Mouse (Mus musculus) heart, adult 2 months (tissue): ENCODE measurements at regions not wholly inside any gene's neighbourhood (a gene's known extent, or its start where the extent isn't known, plus 50 kb on each side); places are given as distances from the start of the nearest gene placed in this dataset.

Source experiments
- DNase-seq, 2 experiments: peaks; one replicate each; pipeline ENCODE4 v3.0.0; 2021
- H3K27ac ChIP-seq: fragments of 200-600 bp; 2 replicates; pipeline ENCODE4 v1.8.1; 2022
- H3K27me3 ChIP-seq: fragments of 200-500 bp; 2 replicates; pipeline ENCODE4 v1.6.1; 2012; ENCODE audit warnings: mild to moderate bottlenecking, low read length, inconsistent platforms, mixed read lengths; ENCODE audit not compliant: control insufficient read depth, insufficient read depth
- H3K36me3 ChIP-seq: fragments of 200-500 bp; 2 replicates; pipeline ENCODE4 v1.6.1; 2012; ENCODE audit warnings: low read length, inconsistent platforms; ENCODE audit not compliant: control insufficient read depth, insufficient read depth
- H3K4me1 ChIP-seq: fragments of 200-500 bp; 2 replicates; pipeline ENCODE4 v1.6.1; 2011; ENCODE audit warnings: low read length; ENCODE audit not compliant: control insufficient read depth, insufficient read depth
- H3K4me3 ChIP-seq: fragments of 200-600 bp; 2 replicates; pipeline ENCODE4 v1.8.1; 2022
- H3K79me2 ChIP-seq: fragments of 200-500 bp; replicated peaks from 2 replicates; pipeline ENCODE4 v1.6.1; 2012; ENCODE audit warnings: mild to moderate bottlenecking, inconsistent platforms, low read length, moderate library complexity, mixed read lengths; ENCODE audit not compliant: control insufficient read depth, insufficient read depth
- H3K9ac ChIP-seq: fragments of 200-500 bp; 2 replicates; pipeline ENCODE4 v1.6.1; 2012; ENCODE audit warnings: low read depth, mild to moderate bottlenecking, control low read depth, inconsistent platforms, low read length, mixed read lengths
- CTCF ChIP-seq: fragments of 200-600 bp; IDR thresholded peaks from 2 replicates; pipeline ENCODE4 v1.8.1; 2022; ENCODE audit warnings: antibody characterized with exemption, mild to moderate bottlenecking, moderate library complexity
- EP300 ChIP-seq: fragments of 200-500 bp; IDR thresholded peaks from 2 replicates; pipeline ENCODE4 v1.6.1; 2011; ENCODE audit warnings: low read depth, low read length, control low read depth; ENCODE audit not compliant: insufficient read depth
- POLR2A ChIP-seq: fragments of 200-500 bp; IDR thresholded peaks from 2 replicates; pipeline ENCODE4 v1.6.1; 2011; ENCODE audit warnings: mild to moderate bottlenecking, low read depth, low read length, control low read depth; ENCODE audit not compliant: insufficient read depth
- WGBS: fragments of 180-500 bp; shearing (Covaris S2); methylation state at CpG from one replicate; pipeline ENCODE4 v1.1.7; 2018; 5-methylcytosine and 5-hydroxymethylcytosine counted together
- intact Hi-C: fragments of 180-260 bp; cut with DNase I; formaldehyde crosslinking; loops from one replicate; pipeline ENCODE4 v1.15.1; 2025

GRCm38 (mm10) chr13:107531528-107531927 is 509.6 kb upstream of the Kif2a start:
- H3K9ac ChIP-seq = no peak overlapping the region
- H3K4me1 ChIP-seq = no peaks in the 10 kb centered on the region
- no peaks in the 10 kb centered on the region for H3K36me3 ChIP-seq
- no peaks in the 10 kb centered on the region for H3K27me3 ChIP-seq
- no peak overlapping the region for H3K27ac ChIP-seq
- no peak overlapping the region for H3K4me3 ChIP-seq
- no peak for TF ChIP-seq CTCF
- no peak for TF ChIP-seq EP300
- TF ChIP-seq POLR2A = no peak
- intact Hi-C loops = no loop called here
- DNase-seq = no peak
- 64% methylated on average over 10 of the region's 10 CpGs for WGBS
- no peaks in the 10 kb centered on the region for H3K79me2 ChIP-seq

GRCm38 (mm10) chr13:107531026-107531425 is 509.1 kb upstream of the Kif2a start:
- DNase-seq = no peak
- H3K4me1 ChIP-seq = no peaks in the 10 kb centered on the region
- H3K27me3 ChIP-seq = no peaks in the 10 kb centered on the region
- H3K79me2 ChIP-seq = no peaks in the 10 kb centered on the region
- no peak overlapping the region for H3K9ac ChIP-seq
- TF ChIP-seq POLR2A (no peak), CTCF (no peak), EP300 (no peak)
- intact Hi-C loops = no loop called here
- no peak overlapping the region for H3K27ac ChIP-seq
- no peak overlapping the region for H3K4me3 ChIP-seq
- no peaks in the 10 kb centered on the region for H3K36me3 ChIP-seq
- 64% methylated on average over 8 of the region's 8 CpGs for WGBS

- Histone ChIP-seq H3K27ac (no peak overlapping the region), H3K36me3 (no peaks in the 10 kb centered on the region), H3K79me2 (no peaks in the 10 kb centered on the region), H3K4me3 (no peak overlapping the region), H3K4me1 (no peaks in the 10 kb centered on the region), H3K9ac (no peak overlapping the region), H3K27me3 (no peaks in the 10 kb centered on the region)
- DNase-seq = no peak
- TF ChIP-seq CTCF (no peak), POLR2A (no peak), EP300 (no peak)
- 86% methylated on average over 1 of the region's 1 CpGs for WGBS
- intact Hi-C loops = no loop called here
Observed at GRCm38 (mm10) chr13:107530392-107530791, 508.5 kb upstream of the Kif2a start.

GRCm38 (mm10) chr13:107528724-107529456 is 507.0 kb upstream of the Kif2a start:
- DNase-seq = no peak
- Histone ChIP-seq H3K27me3 (no peaks in the 10 kb centered on the region), H3K36me3 (no peaks in the 10 kb centered on the region), H3K27ac (no peak overlapping the region), H3K79me2 (no peaks in the 10 kb centered on the region), H3K4me3 (no peak overlapping the region), H3K4me1 (no peaks in the 10 kb centered on the region), H3K9ac (no peak overlapping the region)
- intact Hi-C loops = no loop called here
- 77% methylated on average over 15 of the region's 15 CpGs for WGBS
- TF ChIP-seq EP300 (no peak), CTCF (no peak), POLR2A (no peak)

GRCm38 (mm10) chr13:107522942-107523341 is 501.0 kb upstream of the Kif2a start:
- no peaks in the 10 kb centered on the region for H3K4me1 ChIP-seq
- no peaks in the 10 kb centered on the region for H3K36me3 ChIP-seq
- no peaks in the 10 kb centered on the region for H3K27me3 ChIP-seq
- 86% methylated on average over 3 of the region's 3 CpGs for WGBS
- DNase-seq = no peak
- no peak overlapping the region for H3K27ac ChIP-seq
- no peaks in the 10 kb centered on the region for H3K79me2 ChIP-seq
- H3K9ac ChIP-seq = no peak overlapping the region
- H3K4me3 ChIP-seq = no peak overlapping the region
- intact Hi-C loops = no loop called here
- TF ChIP-seq POLR2A (no peak), CTCF (no peak), EP300 (no peak)

GRCm38 (mm10) chr13:107514236-107514635 is 492.3 kb upstream of the Kif2a start:
- Histone ChIP-seq H3K36me3 (no peaks in the 10 kb centered on the region), H3K27me3 (no peaks in the 10 kb centered on the region), H3K9ac (no peak overlapping the region), H3K4me1 (no peaks in the 10 kb centered on the region), H3K79me2 (no peaks in the 10 kb centered on the region), H3K27ac (no peak overlapping the region), H3K4me3 (no peak overlapping the region)
- DNase-seq = no peak
- WGBS = 71% methylated on average over 3 of the region's 3 CpGs
- TF ChIP-seq EP300 = no peak
- no peak for TF ChIP-seq POLR2A
- TF ChIP-seq CTCF = no peak
- intact Hi-C loops = no loop called here
